Mouse (Mus musculus): ENCODE data around the gene Hivep2. TPM values are rescaled to one million over a fixed set of nuclear protein-coding genes. Genes with fewer than 3 reads are reported as not detected.

The Hivep2 gene
- polyA plus RNA-seq, 1 experiment from 2014 or later: 6.0 TPM

- Histone ChIP-seq H3K4me3 (no peak overlapping the region), H3K4me2 (no peak overlapping the region), H3K4me1 (peaks cover 13% of the 10 kb centered on the region), H3K9me3 (no peaks in the 10 kb centered on the region), H3K9ac (no peak overlapping the region), H3K36me3 (no peaks in the 10 kb centered on the region), H3K27ac (no peak overlapping the region), H3K27me3 (no peaks in the 10 kb centered on the region)
- ATAC-seq (ENCODE audit: borderline replicate concordance, extremely low read depth, low FRiP score, low TSS enrichment): no peak
- WGBS: 60% methylated on average over 7 of the region's 7 CpGs
These were observed 8.6 kb downstream of the Hivep2 start for GRCm38 (mm10) chr10:13974472-13974871.

GRCm38 (mm10) chr10:13975861-13976260, 10.0 kb downstream of the Hivep2 start:
- WGBS: 76% methylated on average over 4 of the region's 4 CpGs
- H3K4me1 ChIP-seq: peaks cover 13% of the 10 kb centered on the region
- H3K9me3 ChIP-seq: no peaks in the 10 kb centered on the region
- H3K27me3 ChIP-seq: no peaks in the 10 kb centered on the region
- H3K36me3 ChIP-seq: no peaks in the 10 kb centered on the region
- no peak for ATAC-seq (ENCODE audit: borderline replicate concordance, extremely low read depth, low FRiP score, low TSS enrichment)
- H3K27ac ChIP-seq: no peak overlapping the region
- no peak overlapping the region for H3K4me2 ChIP-seq
- no peak overlapping the region for H3K9ac ChIP-seq
- no peak overlapping the region for H3K4me3 ChIP-seq

GRCm38 (mm10) chr10:13976267-13976666, 10.4 kb downstream of the Hivep2 start:
- Histone ChIP-seq H3K27ac (no peak overlapping the region), H3K4me2 (no peak overlapping the region), H3K36me3 (no peaks in the 10 kb centered on the region), H3K4me3 (no peak overlapping the region), H3K9me3 (no peaks in the 10 kb centered on the region), H3K9ac (no peak overlapping the region), H3K27me3 (no peaks in the 10 kb centered on the region), H3K4me1 (peaks cover 13% of the 10 kb centered on the region)
- WGBS: 37% methylated on average over 6 of the region's 6 CpGs
- ATAC-seq (ENCODE audit: borderline replicate concordance, extremely low read depth, low FRiP score, low TSS enrichment): no peak

- ATAC-seq (ENCODE audit: borderline replicate concordance, extremely low read depth, low FRiP score, low TSS enrichment): no peak
- H3K27ac ChIP-seq: peak overlapping the region; percentile 95
- peak overlapping the region; percentile 72 for H3K4me2 ChIP-seq
- H3K9me3 ChIP-seq: no peaks in the 10 kb centered on the region
- peaks cover 21% of the 10 kb centered on the region for H3K4me1 ChIP-seq
- WGBS: 61% methylated on average over 6 of the region's 6 CpGs
- H3K4me3 ChIP-seq: peak overlapping the region; percentile 51
- no peaks in the 10 kb centered on the region for H3K27me3 ChIP-seq
- H3K9ac ChIP-seq: no peak overlapping the region
- no peaks in the 10 kb centered on the region for H3K36me3 ChIP-seq
These were observed 16.4 kb downstream of the Hivep2 start for GRCm38 (mm10) chr10:13982271-13982670.

- peaks cover 21% of the 10 kb centered on the region for H3K4me1 ChIP-seq
- peak overlapping the region; percentile 42 for H3K9ac ChIP-seq
- H3K27ac ChIP-seq: peak overlapping the region; percentile 95
- ATAC-seq (ENCODE audit: borderline replicate concordance, extremely low read depth, low FRiP score, low TSS enrichment): peak; percentile 88
- peak overlapping the region; percentile 72 for H3K4me2 ChIP-seq
- peak overlapping the region; percentile 51 for H3K4me3 ChIP-seq
- WGBS: 0% methylated on average over 34 of the region's 34 CpGs
- no peaks in the 10 kb centered on the region for H3K36me3 ChIP-seq
- no peaks in the 10 kb centered on the region for H3K9me3 ChIP-seq
- H3K27me3 ChIP-seq: no peaks in the 10 kb centered on the region
These were observed 17.0 kb downstream of the Hivep2 start for GRCm38 (mm10) chr10:13982769-13983381.

GRCm38 (mm10) chr10:13983631-13984030, 17.8 kb downstream of the Hivep2 start:
- H3K27ac ChIP-seq: peak overlapping the region; percentile 95
- peaks cover 21% of the 10 kb centered on the region for H3K4me1 ChIP-seq
- no peak for ATAC-seq (ENCODE audit: borderline replicate concordance, extremely low read depth, low FRiP score, low TSS enrichment)
- H3K36me3 ChIP-seq: no peaks in the 10 kb centered on the region
- WGBS: 18% methylated on average over 12 of the region's 12 CpGs
- peak overlapping the region; percentile 72 for H3K4me2 ChIP-seq
- H3K27me3 ChIP-seq: no peaks in the 10 kb centered on the region
- no peaks in the 10 kb centered on the region for H3K9me3 ChIP-seq
- H3K4me3 ChIP-seq: no peak overlapping the region
- H3K9ac ChIP-seq: no peak overlapping the region

GRCm38 (mm10) chr10:13984233-13984632, 18.4 kb downstream of the Hivep2 start:
- no peaks in the 10 kb centered on the region for H3K9me3 ChIP-seq
- no peak for ATAC-seq (ENCODE audit: borderline replicate concordance, extremely low read depth, low FRiP score, low TSS enrichment)
- H3K27ac ChIP-seq: peak overlapping the region; percentile 95
- peaks cover 21% of the 10 kb centered on the region for H3K4me1 ChIP-seq
- H3K36me3 ChIP-seq: no peaks in the 10 kb centered on the region
- no peaks in the 10 kb centered on the region for H3K27me3 ChIP-seq
- H3K4me2 ChIP-seq: no peak overlapping the region
- H3K9ac ChIP-seq: no peak overlapping the region
- H3K4me3 ChIP-seq: no peak overlapping the region

- H3K4me2 ChIP-seq: no peak overlapping the region
- H3K36me3 ChIP-seq: no peaks in the 10 kb centered on the region
- H3K9me3 ChIP-seq: no peaks in the 10 kb centered on the region
- H3K4me3 ChIP-seq: no peak overlapping the region
- peaks cover 21% of the 10 kb centered on the region for H3K4me1 ChIP-seq
- no peaks in the 10 kb centered on the region for H3K27me3 ChIP-seq
- 84% methylated on average over 2 of the region's 2 CpGs for WGBS
- ATAC-seq (ENCODE audit: borderline replicate concordance, extremely low read depth, low FRiP score, low TSS enrichment): no peak
- H3K9ac ChIP-seq: no peak overlapping the region
- H3K27ac ChIP-seq: no peak overlapping the region
These were observed 20.7 kb downstream of the Hivep2 start for GRCm38 (mm10) chr10:13986539-13986938.

- no peak for ATAC-seq (ENCODE audit: borderline replicate concordance, extremely low read depth, low FRiP score, low TSS enrichment)
- H3K4me2 ChIP-seq: no peak overlapping the region
- H3K4me1 ChIP-seq: peaks cover 19% of the 10 kb centered on the region
- no peaks in the 10 kb centered on the region for H3K9me3 ChIP-seq
- H3K36me3 ChIP-seq: no peaks in the 10 kb centered on the region
- H3K4me3 ChIP-seq: no peak overlapping the region
- no peak overlapping the region for H3K9ac ChIP-seq
- H3K27ac ChIP-seq: no peak overlapping the region
- H3K27me3 ChIP-seq: no peaks in the 10 kb centered on the region
- 49% methylated on average over 3 of the region's 3 CpGs for WGBS
These were observed 21.5 kb downstream of the Hivep2 start for GRCm38 (mm10) chr10:13987336-13987735.

GRCm38 (mm10) chr10:13988280-13988679, 22.4 kb downstream of the Hivep2 start:
- H3K36me3 ChIP-seq: no peaks in the 10 kb centered on the region
- H3K4me1 ChIP-seq: peaks cover 14% of the 10 kb centered on the region
- H3K27me3 ChIP-seq: no peaks in the 10 kb centered on the region
- H3K9ac ChIP-seq: no peak overlapping the region
- no peaks in the 10 kb centered on the region for H3K9me3 ChIP-seq
- no peak overlapping the region for H3K4me3 ChIP-seq
- WGBS: 63% methylated on average over 9 of the region's 9 CpGs
- H3K4me2 ChIP-seq: no peak overlapping the region
- no peak overlapping the region for H3K27ac ChIP-seq
- no peak for ATAC-seq (ENCODE audit: borderline replicate concordance, extremely low read depth, low FRiP score, low TSS enrichment)

- H3K4me3 ChIP-seq: no peak overlapping the region
- no peak overlapping the region for H3K27ac ChIP-seq
- no peak for ATAC-seq (ENCODE audit: borderline replicate concordance, extremely low read depth, low FRiP score, low TSS enrichment)
- no peaks in the 10 kb centered on the region for H3K36me3 ChIP-seq
- no peaks in the 10 kb centered on the region for H3K27me3 ChIP-seq
- no peaks in the 10 kb centered on the region for H3K9me3 ChIP-seq
- H3K9ac ChIP-seq: no peak overlapping the region
- peaks cover 9% of the 10 kb centered on the region; the same call in 1 of the 2 replicates for H3K4me1 ChIP-seq
- H3K4me2 ChIP-seq: no peak overlapping the region
- WGBS: 83% methylated on average over 4 of the region's 4 CpGs
These were observed 22.9 kb downstream of the Hivep2 start for GRCm38 (mm10) chr10:13988757-13989156.

- 84% methylated on average over 2 of the region's 2 CpGs for WGBS
- Histone ChIP-seq H3K4me2 (no peak overlapping the region), H3K4me3 (no peak overlapping the region), H3K36me3 (no peaks in the 10 kb centered on the region), H3K9me3 (no peaks in the 10 kb centered on the region), H3K27me3 (no peaks in the 10 kb centered on the region), H3K9ac (no peak overlapping the region), H3K27ac (no peak overlapping the region), H3K4me1 (0 out of 2 replicates have a peak, but pooled peaks cover 4% of the 10 kb centered on the region)
- no peak for ATAC-seq (ENCODE audit: borderline replicate concordance, extremely low read depth, low FRiP score, low TSS enrichment)
These were observed 25.0 kb downstream of the Hivep2 start for GRCm38 (mm10) chr10:13990842-13991241.

GRCm38 (mm10) chr10:13993411-13993810, 27.5 kb downstream of the Hivep2 start:
- Histone ChIP-seq H3K4me3 (no peak overlapping the region), H3K4me1 (no peaks in the 10 kb centered on the region), H3K9me3 (no peaks in the 10 kb centered on the region), H3K27ac (no peak overlapping the region), H3K9ac (no peak overlapping the region), H3K4me2 (no peak overlapping the region), H3K27me3 (no peaks in the 10 kb centered on the region), H3K36me3 (no peaks in the 10 kb centered on the region)
- no peak for ATAC-seq (ENCODE audit: borderline replicate concordance, extremely low read depth, low FRiP score, low TSS enrichment)
- WGBS: 74% methylated on average over 6 of the region's 6 CpGs

Data from lung, embryonic 15.5 days (tissue).